Mouse (Mus musculus) ovary, postnatal 10 days (tissue): Measurements from ENCODE around the gene Gm20431.

Experiments used
- DNase-seq: peaks from one replicate; pipeline ENCODE4 v3.0.0; 2022; ENCODE audit warnings: low spot score

The Gm20431 gene

GRCm38 (mm10) chr2:167597492-167598186 is 63.7 kb downstream of the Gm20431 start:
- DNase-seq: no peak

- no peak for DNase-seq
Measured at GRCm38 (mm10) chr2:167596726-167597491, 64.4 kb downstream of the Gm20431 start.

GRCm38 (mm10) chr2:167596262-167596661 is 65.0 kb downstream of the Gm20431 start:
- DNase-seq: no peak

GRCm38 (mm10) chr2:167595761-167596171 is 65.5 kb downstream of the Gm20431 start:
- no peak for DNase-seq

- peak; percentile 90 for DNase-seq
Measured at GRCm38 (mm10) chr2:167594444-167594934, 66.8 kb downstream of the Gm20431 start.

GRCm38 (mm10) chr2:167593551-167594250 is 67.6 kb downstream of the Gm20431 start:
- no peak for DNase-seq

- no peak for DNase-seq
Measured at GRCm38 (mm10) chr2:167588774-167589577, 72.3 kb downstream of the Gm20431 start.

- DNase-seq: no peak
Measured at GRCm38 (mm10) chr2:167586976-167587375, 74.3 kb downstream of the Gm20431 start.

GRCm38 (mm10) chr2:167586041-167586440 is 75.3 kb downstream of the Gm20431 start:
- no peak for DNase-seq

- DNase-seq: no peak
Measured at GRCm38 (mm10) chr2:167585273-167585672, 76.0 kb downstream of the Gm20431 start.

GRCm38 (mm10) chr2:167583161-167583952 is 77.9 kb downstream of the Gm20431 start:
- DNase-seq: no peak

- no peak for DNase-seq
Measured at GRCm38 (mm10) chr2:167578521-167578920, 82.8 kb downstream of the Gm20431 start.

GRCm38 (mm10) chr2:167577186-167577785 is 84.0 kb downstream of the Gm20431 start:
- DNase-seq: no peak

GRCm38 (mm10) chr2:167576121-167576620 is 85.1 kb downstream of the Gm20431 start:
- no peak for DNase-seq

GRCm38 (mm10) chr2:167575581-167575980 is 85.7 kb downstream of the Gm20431 start:
- DNase-seq: no peak

- DNase-seq: no peak
Measured at GRCm38 (mm10) chr2:167574814-167575213, 86.5 kb downstream of the Gm20431 start.

- no peak for DNase-seq
Measured at GRCm38 (mm10) chr2:167571442-167572220, 89.7 kb downstream of the Gm20431 start.

GRCm38 (mm10) chr2:167570815-167571214 is 90.5 kb downstream of the Gm20431 start:
- no peak for DNase-seq

GRCm38 (mm10) chr2:167569934-167570651 is 91.2 kb downstream of the Gm20431 start:
- no peak for DNase-seq
